Mouse (Mus musculus) cerebellum, postnatal 4 days (tissue): Measurements from ENCODE around the gene Miga1.

ENCODE experiments used
- DNase-seq, 2 experiments: peaks; one replicate each; pipeline ENCODE4 v3.0.0; 2022; ENCODE audit warnings: low spot score in 2 of 2, mixed read lengths in 1 of 2

The Miga1 gene

DNA sequence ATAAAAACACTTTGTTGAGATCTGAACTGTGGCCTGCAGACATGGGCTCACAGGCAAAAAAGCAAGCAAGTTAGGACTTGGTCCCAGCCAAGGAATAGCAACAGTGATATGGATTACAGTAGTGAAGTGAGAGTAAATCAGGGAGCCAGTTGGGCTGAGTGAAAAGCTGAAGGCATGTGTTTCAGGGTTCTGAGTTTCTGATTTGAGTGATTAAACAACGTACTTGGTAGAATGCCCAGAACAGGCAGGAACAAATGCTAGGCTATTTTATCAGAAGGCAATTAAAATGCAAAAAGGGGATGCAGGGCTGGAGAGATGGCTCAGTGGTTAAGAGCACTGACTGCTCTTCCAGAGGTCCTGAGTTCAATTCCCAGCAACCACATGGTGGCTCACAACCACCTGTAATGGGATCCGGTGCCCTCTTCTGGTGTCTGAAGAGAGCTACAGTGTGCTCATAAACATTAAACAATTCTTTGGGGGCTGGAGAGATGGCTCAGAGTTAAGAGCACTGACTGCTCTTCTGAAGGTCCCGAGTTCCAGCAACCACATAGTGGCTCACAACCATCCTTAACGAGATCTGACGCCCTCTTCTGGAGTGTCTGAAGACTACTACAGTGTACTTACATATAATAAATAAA lies 94.8 kb downstream of the Miga1 start:
- no peak for DNase-seq

DNA sequence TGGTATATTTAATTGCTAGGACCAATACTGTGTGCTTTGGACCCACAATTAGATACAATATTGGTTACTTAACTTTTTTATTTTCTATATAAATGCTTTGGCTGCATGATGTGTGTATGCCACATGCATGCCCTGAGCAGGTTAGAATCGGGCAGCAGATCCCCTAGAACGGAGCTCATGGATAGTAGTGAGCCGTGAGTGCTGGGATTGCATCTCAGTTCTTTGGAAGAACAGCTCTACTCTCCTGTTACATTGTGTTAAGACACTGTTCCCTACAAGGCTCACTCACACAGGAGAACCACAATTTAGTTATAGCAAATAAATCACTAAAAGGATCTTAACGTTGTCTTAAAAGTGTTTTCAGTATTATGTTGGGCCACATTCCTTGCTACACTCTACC lies 96.9 kb downstream of the Miga1 start:
- no peak for DNase-seq

DNA sequence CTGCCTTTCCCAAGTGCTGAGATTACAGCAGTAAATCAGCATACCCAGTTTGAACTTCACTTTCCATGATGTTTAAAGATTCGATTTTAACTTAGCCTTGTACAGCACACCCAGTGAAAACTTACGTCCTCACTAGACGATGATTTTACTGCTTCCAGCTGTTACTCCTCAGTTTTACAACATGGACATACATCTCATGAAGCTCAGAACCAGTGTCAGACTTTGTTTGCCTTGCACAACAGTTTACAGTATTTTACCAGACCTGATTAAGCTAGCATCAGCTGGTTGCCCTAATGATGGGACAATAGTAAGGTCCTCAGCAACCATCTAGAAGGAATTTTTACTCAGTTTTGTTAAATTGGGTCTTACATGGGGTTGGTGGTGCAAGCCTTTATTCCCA lies 99.1 kb downstream of the Miga1 start:
- no peak for DNase-seq

DNA sequence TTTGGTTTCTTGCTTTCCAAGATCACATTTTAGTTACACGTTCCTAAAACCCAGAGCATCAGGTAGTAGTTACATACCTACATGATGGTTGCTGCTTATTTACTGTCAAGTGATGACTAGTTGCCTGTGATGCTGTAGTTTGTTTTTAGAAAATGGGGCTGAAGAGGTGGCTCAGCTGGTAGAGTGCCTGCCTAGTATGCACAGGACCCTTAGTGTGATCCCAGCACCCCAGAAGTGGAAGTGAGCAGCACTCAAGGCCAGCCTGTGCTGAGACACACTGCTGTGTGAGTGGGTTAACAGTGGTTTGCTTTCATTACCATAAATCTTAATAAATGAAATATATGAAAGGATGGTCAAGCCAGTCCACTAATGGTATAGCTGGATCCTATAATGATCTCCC lies 100.6 kb downstream of the Miga1 start:
- no peak for DNase-seq

DNA sequence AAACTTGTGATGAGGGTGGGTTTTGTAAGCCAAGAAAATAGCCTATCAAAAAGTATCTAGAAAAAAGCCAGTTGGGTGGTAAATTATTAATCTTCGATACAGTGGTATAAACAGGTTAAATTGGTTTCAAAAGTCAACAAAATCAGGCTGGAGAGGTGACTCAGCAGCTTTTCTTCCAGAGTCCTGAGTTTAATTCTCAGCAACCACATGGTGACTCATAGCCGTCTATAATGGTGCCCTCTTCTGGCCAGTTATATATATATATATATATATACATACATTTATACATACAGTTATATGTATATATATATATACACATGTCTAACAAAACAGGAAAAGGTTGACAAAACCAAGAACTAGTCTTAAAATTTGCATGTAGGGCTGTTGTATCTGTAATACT lies 101.4 kb downstream of the Miga1 start:
- no peak for DNase-seq

DNA sequence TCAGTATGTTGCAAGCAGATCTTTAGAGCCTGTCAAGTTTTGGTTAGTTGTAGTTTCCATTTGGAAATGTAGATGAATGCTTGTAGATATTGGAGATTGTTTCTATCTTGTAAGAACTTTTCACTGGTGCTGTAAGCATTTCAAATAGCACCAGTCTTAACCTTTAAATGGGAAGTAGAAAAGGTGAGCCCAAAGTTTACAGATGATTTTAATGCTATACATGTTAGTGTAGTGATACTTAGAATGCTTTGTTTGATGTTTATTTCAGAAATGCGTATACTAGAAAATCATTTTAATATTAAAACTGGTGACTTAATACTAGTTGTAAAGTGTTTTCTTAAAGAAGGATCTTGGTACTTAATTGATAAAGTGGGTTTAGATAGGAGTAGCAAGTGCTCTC lies 104.4 kb downstream of the Miga1 start:
- DNase-seq: no peak

DNA sequence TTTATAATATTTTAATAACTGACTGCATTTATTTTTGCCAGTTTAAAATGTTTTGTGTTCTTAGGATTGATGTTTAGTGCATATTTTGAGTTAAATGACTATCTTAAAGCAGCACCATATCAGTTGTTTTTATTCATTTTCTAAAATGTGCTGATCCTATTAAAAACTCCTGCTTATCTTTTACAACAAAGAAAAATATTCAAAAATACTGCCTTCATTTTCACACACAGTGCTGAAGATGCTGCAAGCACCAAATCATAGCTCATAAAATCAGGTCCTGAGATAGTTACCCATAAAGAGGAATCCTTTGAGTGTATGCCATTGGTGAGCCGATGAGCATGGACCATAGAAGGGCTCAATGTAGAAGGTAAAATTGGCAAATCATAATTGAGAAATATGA lies 105.0 kb downstream of the Miga1 start:
- no peak for DNase-seq

DNA sequence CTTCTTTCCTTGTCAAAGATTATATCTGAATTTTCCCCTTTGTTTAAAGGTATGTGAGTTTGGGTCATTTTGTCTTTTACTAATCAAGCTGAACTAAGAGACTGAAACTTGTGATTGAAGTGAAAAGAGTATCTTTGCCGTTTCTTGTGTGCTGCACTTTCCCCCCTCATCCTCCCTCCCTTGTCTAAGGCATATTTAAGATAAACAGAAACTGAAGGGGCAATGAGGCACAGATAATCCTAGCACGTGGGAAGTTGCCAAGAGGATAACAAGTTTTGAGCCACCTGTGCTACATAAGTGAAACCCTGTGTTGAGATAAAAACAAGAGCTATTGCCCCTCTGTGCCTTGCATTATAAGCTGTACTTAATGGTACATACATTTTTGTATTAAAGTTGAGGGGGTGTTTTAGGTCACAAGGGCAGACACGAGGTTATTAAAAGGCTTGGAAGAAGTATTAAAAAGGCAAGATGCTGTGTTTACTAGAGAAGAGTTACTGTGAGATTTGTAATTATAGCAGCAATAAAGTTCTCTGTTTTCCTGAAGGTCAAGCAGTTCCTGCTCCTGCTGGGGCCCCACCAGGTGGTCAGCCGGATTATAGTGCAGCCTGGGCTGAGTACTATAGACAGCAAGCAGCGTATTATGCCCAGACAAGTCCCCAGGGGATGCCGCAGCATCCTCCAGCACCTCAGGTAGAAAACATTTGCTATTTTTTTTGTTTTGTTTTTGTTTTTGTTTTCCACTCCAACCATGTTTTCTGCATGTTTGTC lies 108.7 kb downstream of the Miga1 start:
- no peak for DNase-seq

DNA sequence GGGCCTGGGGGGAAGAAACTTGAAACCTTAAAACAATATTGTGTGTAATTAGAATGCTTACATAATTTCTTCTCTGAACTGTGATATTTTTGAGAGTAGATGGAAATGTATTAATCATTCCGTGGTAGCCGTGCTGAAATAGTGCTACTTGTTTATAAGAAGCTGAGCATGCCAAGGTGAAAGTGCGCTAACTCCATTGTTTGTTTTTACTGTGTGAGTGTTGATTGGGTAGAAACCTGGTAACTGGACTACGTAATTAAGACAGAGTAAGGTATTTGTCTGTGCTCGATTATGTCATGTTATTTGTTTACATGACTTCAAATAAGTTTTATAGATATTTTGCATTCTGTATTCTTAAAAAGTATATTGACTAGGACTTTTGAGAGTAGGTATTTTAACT lies 110.9 kb downstream of the Miga1 start:
- DNase-seq: no peak

DNA sequence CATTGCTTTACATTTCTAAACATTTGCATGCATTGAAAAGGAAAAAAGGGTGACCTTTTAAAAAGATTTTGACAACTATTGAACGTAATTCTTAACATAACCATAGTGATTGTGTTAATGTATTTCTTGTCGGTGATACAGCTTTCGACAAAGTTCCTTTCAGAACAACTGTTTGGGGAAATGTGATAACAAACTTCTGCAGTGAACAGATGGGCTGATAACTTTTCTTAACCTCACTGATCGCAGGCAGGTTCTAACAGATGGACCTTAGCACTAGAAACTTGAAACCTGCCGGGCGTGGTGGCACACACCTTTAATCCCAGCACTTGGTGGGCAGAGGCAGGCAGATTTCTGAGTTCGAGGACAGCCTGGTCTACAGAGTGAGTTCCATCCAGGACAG lies 111.4 kb downstream of the Miga1 start:
- DNase-seq: no peak

DNA sequence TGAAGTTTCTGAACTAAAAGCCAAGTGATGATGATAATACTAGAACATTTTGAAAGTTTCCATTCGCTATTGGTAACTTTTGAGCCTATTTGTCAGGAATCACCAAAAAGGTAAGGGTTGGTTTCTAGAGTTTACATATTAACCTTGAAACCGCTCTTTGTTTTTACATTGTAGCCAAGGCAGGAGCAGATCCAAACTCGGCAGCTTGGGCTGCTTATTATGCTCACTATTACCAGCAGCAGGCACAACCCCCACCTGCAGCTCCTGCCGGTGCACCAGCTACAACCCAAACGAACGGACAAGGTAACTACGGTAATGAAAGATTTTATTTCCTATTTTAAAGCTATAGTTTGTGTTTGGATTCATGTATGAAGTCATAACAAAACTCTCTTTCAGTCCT lies 114.3 kb downstream of the Miga1 start:
- DNase-seq: no peak

DNA sequence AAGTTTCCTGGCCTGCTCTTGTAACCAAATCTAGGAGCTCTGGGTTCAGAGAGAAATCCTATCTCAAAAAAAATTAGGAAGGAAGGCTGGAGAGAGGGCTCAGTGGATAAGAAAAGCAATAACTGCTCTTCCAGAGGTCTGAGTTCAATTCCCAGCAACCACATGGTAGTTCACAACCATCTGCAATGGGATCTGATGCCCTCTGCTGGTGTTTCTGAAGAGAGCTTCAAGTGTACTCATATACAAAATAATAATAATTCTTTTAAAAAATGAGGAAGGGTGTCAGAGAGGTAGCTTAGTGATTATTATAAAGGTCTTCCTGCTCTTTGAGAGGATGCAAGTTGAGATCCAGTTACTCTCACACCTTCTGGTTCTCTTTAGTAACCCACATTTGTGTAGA lies 115.3 kb downstream of the Miga1 start:
- no peak for DNase-seq
